Mouse (Mus musculus) MEL-GATA-1-ER (cell line): ENCODE data around the gene Astl.
"Not testable (repeated sequence)": the region's sequence is repeated elsewhere in the genome, so short reads cannot be mapped to it uniquely, and the experiment has no call there.

Experiments
- DNase-seq: peaks from one replicate; pipeline ENCODE4 v3.0.0-alpha.2; 2012; ENCODE audit warnings: low read depth; ENCODE audit errors: extremely low read depth

The Astl gene

DNA sequence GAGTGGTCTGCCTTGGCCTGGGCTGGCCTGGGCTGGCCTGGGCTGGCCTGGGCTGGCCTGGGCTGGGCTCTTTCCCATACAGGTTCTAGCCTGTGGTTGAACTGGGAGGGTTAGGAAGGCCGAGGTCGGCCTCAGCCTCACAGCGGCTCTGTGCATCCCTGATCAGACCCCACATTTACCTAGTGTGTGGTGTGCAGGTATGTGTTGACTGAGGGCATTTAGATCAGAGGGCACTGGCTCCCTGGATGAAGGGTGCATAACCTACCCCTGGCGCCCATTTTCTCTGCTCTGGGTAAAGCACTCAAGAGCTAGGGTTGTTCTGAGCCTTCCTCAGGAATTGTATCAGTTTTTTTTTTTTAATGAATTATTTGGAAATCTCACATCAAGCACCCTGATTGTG lies at the start of gene Astl:
Astl (plus strand) TSS at position 224 of the 400 bp plus-strand sequence.
- no peak for DNase-seq

- DNase-seq, result no peak
Measured at GRCm38 (mm10) chr2:127292250-127292649, 46.2 kb upstream of the Astl start.

- no peak for DNase-seq
Measured at GRCm38 (mm10) chr2:127297001-127297805, 41.2 kb upstream of the Astl start.

DNA sequence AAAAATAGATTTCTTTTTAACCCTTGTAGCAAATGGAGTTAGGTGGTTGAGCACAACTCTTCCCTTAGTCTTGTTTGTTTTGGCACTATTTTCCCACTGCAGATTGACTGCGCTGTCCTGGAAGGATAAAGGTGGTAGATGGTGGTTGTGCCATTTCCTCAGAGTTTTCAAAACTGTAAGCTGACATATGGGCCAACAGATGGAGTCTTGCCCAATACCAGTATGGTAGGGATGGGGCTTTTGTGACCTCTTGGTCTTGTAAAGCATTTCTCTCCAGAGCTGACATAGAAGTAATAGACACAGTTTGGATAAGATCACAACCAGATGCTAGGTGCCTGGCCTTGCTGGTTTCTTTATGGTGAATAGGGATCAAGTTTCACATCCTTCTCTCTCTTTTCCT lies 40.4 kb upstream of the Astl start:
- DNase-seq, result no peak

DNA sequence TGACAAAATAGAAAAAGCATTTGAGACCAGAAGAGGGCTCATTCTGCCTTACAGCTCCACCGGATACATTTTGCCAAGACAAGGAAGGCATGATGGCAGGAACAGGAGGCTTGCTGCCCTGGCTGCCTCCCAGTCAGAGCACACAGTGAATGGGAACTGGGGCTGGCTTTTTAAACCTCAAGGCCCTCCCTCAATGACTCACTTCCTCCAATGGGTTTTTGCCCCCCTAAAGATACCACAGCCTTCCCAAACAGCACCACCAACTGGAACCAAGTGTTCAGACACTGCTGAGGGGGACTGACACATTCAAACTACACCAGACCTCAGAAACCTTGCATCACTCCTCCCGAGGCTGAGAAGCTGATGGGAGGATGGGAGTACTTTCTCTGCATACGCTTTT lies 37.7 kb upstream of the Astl start:
- no peak for DNase-seq

DNA sequence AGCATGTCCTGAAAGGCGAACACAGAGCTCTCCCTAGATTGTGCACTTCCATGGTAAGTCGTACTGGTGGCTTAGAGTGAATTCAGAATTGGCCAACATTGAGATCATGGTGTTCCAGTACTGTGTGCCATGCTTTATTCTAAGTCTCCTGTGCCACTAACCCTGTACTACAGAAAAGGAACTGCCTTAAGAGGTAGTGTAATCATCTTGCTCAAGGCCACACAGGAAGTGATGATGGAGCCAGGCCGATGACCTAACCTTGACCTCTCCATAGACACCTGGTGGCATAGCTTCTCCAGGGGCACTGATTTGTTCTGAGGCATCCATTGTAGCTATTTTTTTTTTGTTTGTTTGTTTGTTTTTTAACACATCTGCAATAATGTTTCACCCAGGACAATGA lies 36.6 kb upstream of the Astl start:
- DNase-seq, result no peak

DNA sequence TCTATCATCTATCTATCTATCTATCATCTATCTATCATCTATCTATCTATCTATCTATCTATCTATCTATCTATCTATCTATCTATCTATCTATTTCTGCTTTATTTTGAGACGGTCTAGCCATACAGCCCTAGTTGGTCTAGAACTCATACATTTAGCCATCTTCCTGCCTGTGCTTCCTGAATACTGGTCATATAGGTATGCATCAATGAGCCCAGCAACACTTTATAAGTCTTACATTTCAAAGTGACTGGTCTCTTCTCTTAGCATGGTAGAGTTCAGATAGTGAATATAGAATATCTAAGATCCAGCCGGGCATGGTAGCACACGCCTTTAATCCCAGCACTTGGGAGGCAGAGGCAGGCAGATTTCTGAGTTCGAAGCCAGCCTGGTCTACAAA lies 34.2 kb upstream of the Astl start:
- DNase-seq, result not testable (repeated sequence)

DNA sequence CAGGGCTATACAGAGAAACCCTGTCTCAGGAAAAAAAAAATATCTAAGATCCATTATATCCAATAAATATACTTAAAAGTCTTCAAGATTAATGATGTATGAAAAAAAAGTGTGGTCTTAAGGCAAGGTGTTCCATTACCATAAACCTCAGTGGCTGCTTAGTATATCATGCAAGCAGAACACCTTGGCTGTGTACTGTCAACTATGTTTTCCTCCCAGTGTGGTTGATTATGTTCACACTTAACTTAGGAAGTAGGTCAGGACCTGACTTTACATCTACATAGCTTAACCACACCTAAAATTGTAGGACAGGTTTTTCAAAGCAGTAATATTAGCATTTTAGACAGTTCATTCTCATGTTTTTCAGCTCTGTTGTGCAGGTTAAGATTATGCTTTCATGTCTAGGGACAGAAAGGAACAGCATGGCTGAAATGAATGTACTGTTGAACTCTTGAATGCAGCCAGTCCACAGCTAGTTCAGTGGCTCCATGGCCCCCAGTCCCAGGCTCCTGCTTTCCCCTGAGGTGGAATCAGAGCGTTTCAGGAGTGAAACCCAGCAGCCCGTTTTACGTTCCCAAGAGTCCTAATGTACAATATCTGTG lies 33.7 kb upstream of the Astl start:
- DNase-seq, result no peak

DNA sequence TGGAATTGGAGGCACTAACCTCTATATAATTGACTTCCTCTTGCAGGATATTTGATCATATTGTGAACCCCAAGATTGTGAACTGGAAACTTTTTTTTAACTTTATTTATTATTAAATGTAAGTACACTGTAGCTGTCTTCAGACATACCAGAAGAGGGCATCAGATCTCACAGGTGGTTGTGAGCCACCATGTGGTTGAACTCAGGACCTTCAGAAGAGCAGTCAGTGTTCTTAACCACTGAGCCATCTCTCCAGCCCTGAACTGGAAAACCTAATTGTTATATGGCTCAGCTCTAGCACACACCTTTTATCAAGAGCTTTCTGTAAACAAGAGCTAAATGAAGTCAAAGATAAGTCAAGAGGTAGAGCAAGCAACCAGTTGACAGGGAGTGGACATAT lies 32.3 kb upstream of the Astl start:
- DNase-seq, result no peak

DNA sequence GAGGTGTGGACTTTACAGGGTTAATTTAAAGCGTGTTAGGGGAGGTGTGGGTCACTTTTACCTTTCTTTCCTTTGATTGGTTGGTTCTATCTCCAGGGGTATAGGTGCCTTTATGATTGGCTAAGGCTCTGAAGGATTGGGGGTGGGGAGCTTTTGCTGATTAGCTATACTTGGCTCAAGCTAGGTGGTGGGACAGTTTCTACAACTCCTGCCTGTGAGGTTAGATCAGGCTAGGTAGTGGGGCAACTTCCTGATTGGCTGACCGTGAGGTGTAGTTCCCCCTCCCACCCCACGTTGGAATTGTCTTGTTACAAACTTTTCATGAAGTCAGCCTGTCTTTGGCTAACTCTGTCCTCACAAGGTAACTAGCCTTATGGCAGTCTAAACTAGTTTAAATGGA lies 31.3 kb upstream of the Astl start:
- no peak for DNase-seq

DNA sequence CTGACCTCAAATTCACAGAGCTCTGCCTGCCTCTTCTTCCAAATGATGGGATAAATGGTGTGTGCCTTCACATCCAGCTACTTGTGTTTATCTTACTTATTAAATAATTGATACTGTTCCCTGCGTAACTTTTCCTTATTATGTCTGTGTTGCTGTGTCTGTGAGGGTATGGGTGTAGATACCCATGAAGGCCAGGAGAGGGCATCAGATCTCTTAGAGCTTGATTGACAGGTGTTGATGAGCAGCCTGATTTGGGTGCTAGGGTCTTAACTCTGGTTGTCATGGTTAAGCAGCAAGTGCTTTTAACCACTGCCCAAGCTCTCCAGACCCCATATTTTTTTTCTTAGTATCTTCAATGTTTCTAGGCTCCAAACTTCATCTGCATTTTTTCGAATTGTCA lies 29.8 kb upstream of the Astl start:
- DNase-seq, result no peak

- no peak for DNase-seq
Measured at GRCm38 (mm10) chr2:127310246-127310645, 28.2 kb upstream of the Astl start.

DNA sequence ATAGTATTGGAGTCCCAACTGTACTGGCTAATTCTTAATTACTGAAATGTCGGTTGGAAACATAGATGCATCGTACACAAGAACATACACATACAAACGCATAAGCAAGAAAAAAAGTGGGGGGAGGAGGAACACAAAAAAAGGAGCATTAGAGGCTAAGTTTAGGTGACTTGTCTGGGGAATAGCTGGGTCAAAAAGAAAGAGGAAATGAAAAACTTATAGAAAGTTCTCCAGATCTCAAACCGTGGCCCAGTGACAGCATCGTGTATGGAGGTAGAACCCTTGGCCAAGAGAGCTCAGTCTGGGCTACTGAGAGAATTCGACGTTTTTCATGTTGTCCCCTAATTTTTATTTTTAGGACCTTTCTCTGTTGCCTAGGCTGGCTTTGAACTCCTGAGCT lies 27.8 kb upstream of the Astl start:
- no peak for DNase-seq

- DNase-seq, result no peak
Measured at GRCm38 (mm10) chr2:127311193-127311592, 27.2 kb upstream of the Astl start.

DNA sequence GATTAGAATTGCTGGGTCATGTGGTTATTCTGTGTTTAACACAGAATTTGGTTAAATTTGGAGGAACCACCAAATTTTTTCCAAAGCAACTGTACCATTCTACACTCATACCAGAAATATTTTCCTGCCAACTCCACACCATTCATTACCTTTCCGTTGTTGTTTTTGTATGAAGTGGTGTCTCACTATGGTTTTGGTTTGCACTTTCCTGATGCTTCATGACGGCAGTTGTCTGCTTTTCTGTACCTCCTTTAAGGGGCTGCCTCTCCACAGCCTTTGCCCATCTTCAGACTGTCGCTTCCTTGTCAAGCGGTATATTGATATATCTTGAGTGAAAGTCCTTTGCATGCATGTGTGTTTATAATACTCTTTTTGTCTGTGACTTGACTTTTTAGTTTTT lies 25.6 kb upstream of the Astl start:
- DNase-seq, result no peak

DNA sequence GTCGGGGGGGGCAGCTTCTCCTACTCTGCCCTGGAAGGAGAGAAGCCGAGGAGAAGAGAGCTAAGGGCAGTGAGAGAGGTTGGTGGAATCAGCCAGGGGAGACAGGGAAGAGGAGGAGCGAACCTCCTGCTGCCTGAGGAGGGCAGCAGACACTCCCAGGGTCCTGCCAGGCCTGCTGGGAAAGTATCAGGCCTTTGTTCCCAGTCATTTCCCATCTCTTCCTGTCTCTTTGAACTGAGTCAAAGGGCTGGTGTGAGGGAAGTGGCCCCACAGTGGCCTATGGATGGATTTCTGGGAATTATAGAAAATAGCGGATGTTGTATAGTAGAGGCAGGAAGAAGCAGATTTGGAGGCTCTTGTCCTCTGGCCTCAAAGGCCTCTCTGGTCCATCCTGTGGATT lies 24.6 kb upstream of the Astl start:
- no peak for DNase-seq

- DNase-seq, result no peak
Measured at GRCm38 (mm10) chr2:127314467-127315154, 23.8 kb upstream of the Astl start.

DNA sequence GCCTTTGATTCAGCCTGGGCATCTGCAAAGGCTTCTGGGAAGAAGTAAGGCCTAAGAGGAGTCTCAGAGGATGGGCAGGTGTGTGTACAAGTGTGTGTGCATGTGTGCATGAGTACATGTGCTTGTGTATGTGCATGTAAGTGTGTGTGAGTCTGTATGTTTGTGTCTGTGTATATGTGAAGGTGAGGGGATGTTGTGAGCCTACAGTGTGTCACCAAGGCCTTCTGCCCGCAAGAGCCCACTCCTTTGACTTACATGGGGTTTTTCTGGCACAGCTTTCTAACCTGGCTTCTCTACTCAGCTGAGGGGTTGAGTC lies 23.3 kb upstream of the Astl start:
- DNase-seq, result no peak

DNA sequence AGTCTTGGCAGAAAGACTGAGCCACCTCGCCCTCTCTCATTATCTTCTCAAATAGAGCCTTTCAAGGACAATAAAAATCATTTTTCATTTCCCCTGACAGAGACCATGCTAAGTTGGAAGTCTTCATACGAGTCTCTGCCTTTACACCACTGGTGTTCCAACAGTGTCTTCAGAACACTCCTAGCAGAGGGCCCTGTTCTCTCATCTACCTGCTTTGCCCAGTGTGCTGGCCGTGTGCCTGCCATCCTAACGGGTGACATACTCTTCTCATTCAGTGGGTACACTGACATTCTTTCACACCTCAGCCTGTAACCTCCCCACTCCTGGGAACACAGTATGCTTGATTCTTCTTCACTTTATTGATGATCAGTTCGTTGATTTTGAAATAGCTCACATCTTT lies 22.0 kb upstream of the Astl start:
- DNase-seq, result no peak

DNA sequence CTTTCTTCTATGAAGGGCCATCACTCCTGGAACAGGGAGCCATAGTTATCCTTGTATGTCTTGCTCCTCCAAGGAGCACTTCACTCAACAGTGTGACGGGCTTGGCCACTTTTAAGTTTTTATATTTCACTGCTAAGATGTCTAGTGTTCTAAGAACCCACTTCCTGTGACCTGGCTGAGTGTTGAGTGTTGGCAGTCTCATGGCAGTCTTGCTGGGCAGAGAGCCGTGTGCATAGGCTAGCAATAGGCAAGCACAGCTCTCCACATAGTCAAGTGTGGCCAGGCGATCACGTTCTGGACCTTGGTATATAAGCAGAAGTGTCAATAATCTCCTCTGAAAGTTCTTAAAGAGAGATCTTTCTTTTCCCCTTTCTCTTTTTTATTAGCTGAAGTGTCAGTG lies 20.3 kb upstream of the Astl start:
- no peak for DNase-seq

- no peak for DNase-seq
Measured at GRCm38 (mm10) chr2:127319071-127319470, 19.4 kb upstream of the Astl start.

GRCm38 (mm10) chr2:127322671-127323285 lies 15.7 kb upstream of the Astl start:
- DNase-seq, result no peak
